Mouse (Mus musculus): ENCODE measurements around the gene Tent4a.
A peak's percentile ranks its signal among the peaks of the same experiment; 100 is the strongest.
"Not testable (repeated sequence)": the region's sequence is repeated elsewhere in the genome, so short reads cannot be mapped to it uniquely, and the experiment has no call there.

Tent4a gene

DNA sequence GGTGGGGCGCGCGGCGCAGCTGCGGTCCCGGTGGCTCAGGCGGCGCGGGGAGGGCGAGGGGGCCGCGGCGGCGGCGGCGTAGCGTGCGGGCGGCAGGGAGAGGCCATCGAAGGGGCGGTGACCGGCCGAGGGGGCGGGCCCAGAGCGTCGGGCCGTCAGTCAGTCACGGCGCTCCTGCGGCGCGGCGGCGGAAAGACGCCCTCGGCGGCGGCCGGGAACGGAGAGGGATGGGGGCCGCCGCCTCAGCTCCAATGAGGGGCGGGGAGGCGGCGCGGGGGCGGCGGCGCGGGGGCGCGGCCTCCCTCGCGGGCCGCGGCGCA is at the start of gene Tent4a:
Tent4a (minus strand) TSS at position 284 of the 320 bp plus-strand sequence.
- no peak for DNase-seq (ENCODE audit: low read depth, low spot score)

DNA sequence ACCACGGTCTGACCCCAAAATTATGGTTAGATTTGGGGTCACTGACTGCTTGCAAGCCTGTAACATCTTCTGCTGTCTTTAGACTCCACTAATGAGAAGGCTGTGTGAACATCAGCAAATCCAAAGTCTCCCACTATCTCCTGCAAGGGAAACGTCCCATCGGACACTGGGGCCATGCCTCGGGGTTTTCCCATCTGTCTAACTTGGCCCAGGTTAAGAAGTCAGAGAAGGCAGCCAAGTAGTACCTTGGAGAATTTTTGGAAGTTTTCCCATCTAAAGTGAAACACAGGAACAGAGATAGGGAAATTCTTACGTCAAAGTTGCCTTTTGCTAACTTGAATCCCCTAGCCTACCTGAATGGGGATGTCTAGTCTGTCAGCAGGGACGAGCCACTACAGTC is 49.2 kb upstream of the Tent4a start:
- DNase-seq (ENCODE audit: low read depth, low spot score), result no peak

DNA sequence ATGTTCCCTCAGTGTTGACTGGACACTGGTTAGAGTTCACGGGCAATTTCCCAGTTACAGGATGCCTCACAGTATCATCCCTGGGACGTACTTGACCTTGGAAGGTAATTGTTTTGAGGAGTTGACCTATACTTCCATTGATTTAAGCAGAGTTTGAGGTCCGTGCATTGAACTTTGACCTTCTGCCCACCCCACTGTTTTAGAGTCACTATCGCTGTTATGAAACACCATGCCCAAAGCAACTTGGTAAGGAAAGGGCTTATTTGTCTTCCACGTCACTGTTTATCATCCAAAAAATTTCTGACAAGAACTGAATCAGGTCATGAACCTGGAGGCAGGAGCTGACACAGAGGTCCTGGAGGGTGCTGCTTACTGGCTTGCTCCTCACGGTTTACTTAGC is 48.0 kb upstream of the Tent4a start:
- no peak for DNase-seq (ENCODE audit: low read depth, low spot score)

DNA sequence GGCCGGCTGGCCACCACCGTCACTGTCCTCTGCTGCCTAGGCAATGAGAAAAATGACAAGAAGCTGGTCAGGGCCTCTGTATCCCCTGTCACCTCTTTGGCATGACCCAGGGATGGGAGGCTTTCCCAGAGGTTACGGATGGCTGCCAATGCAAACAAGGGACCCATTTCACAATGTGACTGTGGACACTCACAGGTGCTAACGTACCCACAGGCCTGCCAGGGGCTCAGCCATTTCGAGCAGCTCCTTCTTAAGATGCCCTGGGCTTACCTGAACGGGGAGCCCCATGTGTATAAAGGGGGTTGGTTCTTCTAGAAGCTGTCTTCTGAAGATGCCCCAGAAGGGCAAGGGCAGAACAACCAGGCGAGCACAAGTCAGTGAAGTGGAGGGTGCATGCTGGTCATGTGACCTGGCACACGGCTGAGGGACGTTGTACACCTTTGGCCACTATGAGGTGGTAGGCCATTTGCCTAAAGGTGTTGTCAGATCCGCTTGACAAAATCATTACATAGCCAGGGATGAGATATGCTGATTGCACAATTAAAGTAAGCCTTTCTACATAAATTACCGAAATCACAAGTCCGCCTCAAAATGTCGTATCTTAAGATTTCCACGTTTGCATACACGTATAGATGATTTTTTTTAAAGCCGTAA is 42.9 kb upstream of the Tent4a start:
- DNase-seq (ENCODE audit: low read depth, low spot score), result no peak

DNA sequence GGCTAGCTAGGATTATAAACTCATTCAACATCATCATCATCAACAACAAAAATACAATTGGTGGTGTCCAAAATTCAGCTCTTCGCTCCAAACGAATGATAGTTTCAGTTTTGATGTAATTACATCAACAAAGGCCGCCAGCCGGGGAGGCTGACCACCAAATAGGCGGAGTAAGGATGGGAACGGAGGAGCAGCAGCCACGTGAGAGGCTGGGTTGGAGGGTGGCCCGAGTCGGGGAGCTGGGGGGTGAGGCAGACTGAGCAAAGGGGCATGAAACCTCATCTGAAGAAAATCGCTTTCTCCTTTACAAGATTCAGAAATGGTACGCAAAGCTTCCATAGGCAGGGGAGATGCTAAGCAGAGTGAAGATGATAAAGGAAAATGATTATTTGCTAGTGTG is 42.3 kb upstream of the Tent4a start:
- no peak for DNase-seq (ENCODE audit: low read depth, low spot score)

DNA sequence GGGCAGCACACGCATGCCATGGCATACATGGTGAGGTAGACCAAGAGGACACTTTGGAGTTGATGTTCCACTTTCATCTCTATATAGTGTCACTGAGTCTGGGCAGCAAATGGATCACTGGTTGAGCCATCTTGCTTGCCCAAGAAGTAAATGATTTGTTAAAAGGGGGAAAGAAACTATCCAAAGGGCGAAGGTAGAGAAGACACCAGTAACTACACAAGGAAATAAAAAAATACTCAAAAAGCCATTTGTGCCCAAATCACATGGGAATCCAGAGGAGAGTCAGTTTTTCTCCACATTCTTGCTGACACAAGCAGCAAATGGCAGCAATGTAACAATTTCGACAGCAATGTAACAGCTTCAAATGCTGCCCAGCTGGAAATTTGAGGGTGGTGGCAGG is 38.2 kb upstream of the Tent4a start:
- DNase-seq (ENCODE audit: low read depth, low spot score), result no peak

DNA sequence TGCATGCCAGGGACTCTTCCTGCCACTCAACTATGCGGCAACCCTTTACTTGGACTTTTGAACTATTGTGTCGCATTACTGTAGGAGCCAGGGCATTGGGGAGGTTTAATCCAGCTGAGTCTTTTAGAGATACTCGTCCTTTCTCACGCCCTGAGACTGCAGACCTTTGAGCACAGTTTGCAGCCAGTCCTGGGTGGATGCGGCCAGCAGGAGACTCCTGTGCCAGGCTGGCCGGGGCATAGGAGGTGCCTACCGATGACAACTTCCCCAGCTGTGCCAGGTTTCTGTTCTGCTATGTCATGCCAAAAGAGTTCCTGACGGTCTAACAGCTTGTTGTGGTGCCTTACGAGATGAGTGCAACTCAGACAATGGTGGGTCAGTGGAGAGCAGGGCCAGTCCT is 34.8 kb upstream of the Tent4a start:
- DNase-seq (ENCODE audit: low read depth, low spot score), result no peak

DNA sequence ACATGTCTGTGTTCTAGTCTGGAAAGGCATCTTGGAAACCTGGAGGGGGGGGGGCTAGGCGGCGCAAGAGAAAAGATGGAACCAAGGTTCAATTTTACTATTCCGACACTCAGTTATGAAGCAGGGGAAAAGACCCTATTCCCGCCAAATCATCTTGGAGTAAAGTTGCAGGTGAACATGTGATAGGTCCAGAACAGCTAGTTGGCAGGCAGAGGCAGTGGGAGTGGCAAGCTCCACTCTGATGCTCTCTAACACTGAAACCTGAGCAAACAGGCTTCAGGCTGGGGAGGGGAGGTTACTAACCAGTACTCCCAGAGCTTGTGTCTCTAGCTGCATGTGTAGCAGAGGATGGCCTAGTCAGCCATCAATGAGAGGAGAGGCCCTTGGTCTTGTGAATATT is 31.0 kb upstream of the Tent4a start:
- DNase-seq (ENCODE audit: low read depth, low spot score), result not testable (repeated sequence)

DNA sequence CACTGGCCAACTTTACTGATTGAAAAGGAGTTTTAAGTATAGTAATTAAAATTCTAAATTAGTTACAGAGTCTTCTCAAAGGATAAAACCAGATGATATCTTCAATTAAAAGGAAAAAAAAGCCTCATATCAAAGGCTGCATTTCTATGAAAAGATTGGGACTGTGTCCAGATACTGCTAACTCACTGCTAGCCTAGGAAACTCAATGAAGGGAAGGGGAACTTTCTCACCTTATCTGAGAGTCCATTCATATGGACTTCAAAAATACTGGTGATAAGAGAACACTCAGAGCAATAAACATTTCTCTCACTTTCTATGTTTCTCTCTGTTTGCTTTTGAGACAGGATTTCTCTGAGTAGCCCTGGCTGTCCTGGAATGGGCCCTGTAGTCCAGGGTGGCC is 30.2 kb upstream of the Tent4a start:
- DNase-seq (ENCODE audit: low read depth, low spot score), result no peak

DNA sequence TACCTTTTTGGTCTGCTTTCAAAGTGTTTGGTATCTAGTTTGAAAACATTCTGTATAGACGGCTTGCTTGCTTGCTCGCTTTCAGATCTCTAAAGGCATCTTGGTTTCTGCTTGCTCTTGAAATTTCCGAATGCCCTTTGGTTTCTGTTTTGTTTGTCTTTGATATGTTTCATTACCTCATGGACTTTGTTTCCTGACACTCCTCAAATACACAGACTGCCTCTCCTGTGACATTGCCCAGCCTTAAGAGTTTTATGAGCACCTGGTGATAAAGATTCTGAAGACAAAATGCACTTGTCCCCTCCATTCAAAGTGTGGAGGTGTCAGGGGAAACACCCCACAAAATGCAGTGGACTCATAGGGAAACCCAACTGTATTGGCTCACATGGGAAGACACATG is 29.5 kb upstream of the Tent4a start:
- DNase-seq (ENCODE audit: low read depth, low spot score), result no peak

DNA sequence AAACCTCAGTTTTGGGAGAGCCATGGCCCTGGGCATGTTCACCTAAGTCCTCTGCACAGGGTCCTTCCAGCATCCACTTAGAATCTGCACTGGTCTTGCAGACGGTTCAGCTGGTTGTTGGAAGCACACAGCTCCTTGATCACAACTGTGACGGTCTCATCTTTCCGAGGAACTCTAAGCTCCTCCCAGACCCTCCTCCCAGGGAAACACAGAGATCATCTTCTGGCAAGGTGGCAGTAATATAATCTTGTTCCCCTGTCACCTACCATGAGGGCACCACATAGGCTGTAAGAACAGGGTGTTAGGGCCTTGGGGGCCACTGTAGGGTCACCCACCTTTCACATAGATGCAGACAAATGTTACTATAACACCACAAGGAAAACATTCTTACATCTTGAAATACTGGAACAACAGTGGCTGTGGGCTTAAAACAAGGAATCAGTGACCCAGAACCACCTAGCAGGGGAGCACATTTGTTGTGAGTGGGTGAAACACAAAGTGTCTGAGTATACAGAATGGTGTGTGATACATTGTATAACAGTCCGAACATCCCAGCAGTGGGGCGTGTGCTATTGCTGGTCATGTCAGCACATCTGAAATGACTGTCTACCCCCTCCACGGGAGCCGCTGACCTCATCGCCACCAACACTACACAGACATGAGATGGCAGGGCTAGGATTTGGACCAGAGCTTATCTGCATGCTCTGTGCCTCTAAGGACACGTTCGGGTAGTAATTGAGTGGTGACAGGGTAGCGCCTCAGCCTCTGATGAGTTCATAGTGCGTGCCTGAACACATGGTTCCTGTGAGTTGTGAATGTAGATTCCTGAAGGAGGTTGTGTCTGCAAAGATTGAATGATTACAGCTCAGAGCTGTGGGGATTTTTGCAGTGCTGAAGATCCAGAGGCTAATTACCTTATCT is 28.5 kb upstream of the Tent4a start:
- no peak for DNase-seq (ENCODE audit: low read depth, low spot score)

DNA sequence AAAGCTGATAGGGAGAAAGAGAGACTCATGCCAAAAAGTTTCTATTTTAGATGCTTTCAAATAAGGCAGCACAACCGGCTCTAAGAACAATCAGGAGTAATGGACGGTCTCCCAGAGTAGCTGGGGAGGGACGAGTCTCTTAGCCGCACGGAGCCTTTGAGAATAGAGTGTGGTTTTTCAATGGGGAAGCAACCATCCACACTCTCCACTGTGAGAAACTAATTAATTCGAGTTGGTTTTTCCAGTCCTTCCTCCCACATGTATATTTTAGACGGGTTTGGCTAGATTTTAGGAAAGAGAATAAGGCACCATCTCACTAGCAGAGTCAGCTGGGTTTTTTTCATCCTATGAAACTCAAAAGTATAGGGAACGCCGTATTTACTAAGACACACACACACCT is 27.6 kb upstream of the Tent4a start:
- no peak for DNase-seq (ENCODE audit: low read depth, low spot score)

DNA sequence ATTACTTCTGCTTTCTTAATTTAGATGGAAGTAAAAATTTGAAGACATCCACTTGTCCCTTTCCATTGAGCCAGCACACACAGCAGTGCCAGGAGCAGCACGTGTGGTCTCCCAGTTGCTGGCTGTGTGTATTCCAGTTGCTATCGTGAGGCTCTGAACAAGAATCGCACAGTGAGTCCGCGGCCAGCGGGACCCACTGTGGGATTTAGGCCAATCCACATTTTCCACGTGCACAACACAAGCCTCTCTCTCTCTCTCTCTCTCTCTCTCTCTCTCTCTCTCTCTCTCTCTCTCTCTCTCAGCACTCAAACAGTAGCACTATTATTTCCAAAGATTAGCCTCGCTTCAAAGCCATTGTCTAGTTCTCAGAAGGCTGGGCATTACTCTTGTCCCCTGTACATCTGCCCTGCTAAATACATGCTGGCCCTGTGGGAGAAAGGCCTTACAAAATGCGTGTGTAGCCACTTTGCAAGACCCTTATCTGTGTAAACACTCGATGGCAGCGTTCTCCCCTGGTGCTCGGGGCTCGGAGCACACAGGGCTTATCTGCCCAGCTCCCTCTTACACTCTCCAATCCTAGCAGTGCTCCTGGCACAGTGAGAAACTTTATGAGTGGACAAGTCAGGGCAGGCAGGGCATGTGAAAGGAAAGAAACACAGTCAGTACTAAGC is 25.0 kb upstream of the Tent4a start:
- no peak for DNase-seq (ENCODE audit: low read depth, low spot score)

DNA sequence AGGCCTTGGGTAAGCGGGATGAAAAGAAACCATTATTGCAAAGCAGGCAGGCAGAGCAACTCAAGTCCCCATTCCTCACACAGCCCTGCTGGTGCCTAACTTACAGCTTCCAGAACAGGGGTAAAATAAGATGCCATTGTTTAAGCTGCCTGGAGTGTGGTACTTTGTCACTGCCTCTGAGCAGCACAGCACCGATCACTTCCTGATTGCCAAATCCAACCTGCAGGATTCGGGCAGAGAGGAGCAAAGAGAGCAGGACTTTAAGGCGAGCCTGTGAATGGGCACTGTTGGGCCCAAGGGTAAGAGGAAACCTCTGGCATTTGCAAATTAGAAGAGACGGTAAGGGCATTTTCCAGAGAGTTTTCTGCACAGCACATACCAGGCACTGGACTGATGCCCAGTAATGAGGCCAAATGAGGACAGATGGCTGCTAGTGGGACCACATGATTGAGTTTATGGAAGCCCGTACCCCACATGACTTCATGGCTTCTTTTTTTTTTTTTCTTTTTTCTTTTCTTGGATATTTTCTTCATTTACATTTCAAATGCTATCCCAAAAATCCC is 23.8 kb upstream of the Tent4a start:
- DNase-seq (ENCODE audit: low read depth, low spot score), result no peak

DNA sequence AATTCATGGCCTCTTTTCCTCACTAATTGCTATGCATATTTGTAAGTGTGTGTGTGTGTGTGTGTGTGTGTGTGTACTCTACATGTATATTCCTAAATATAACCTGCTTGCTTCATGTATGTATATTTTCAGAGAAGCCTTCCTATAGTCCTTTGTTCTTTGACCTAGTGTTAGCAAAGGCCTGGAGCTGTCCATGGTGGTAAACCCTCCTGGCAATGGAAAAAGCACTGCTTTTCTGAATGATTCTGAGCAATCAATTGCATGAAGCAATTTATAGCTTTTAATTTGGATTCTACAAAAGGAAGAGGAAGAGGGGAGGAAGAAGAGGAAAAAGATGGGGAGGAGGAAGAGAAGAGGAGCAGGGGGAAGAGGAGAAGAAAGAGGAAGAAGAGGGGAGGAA is 22.3 kb upstream of the Tent4a start:
- DNase-seq (ENCODE audit: low read depth, low spot score), result no peak

DNA sequence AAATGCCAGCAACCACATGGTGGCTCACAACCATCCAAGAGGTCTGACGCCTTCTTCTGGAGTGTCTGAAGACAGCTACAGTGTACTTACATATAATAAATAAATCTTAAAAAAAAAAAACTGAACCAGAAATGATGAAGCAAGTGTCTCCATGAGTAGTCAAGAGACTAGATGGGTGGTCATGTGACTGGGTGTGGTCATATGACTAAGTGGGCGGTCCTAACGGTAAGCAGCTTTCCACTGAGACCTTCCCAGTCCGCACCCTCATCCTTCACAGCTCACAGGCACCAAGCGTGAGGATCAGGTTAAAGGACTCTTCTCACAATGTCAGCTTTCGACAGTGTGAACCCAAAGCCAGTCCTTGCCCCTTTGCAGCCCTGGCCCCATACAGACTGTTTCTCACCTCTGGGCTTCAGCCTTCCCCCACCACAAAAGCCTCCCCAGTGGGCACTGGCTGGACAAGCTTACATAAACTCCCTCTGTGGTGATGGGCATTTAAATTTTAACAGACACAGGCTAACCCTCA is 21.6 kb upstream of the Tent4a start:
- peak; percentile 45 for DNase-seq (ENCODE audit: low read depth, low spot score)

DNA sequence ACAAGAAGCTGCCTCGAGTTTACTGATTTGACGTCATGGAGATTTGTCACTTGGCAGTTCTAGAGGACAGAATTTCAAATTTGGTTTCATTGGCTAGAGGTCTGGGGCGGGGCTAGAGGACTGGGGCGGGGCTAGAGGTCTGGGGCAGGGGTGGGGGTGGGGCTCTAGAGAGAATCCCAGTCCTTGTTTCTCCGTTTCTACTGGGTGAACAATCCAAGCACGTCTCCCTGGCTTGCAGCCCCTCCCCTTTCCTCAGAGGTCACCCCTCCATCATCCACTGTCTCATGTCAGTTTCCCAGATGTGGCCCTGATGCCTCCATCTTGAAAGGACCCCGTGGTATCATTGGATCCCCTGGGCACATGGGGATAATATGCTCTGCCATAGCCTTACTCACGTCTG is 20.6 kb upstream of the Tent4a start:
- DNase-seq (ENCODE audit: low read depth, low spot score), result peak; percentile 59

DNA sequence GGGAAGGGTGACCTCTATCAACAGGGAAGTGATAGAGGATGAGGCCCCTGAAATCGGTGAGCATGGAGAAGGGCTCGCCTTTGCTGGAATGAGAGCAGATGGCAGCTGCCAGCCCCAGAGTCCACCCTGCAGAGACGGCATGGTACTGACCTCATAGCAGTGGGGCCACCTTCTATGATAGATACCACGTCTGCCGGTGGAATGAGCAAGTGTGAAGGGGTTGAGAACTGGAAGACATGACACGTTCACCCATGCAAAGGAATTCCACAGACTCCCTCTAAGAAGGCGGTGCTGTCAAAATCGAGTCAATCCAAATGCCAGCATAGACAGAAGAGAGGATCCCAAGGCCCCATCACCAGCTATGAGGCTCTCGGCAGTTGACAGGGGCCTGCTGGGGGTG is 19.8 kb upstream of the Tent4a start:
- DNase-seq (ENCODE audit: low read depth, low spot score), result no peak

DNA sequence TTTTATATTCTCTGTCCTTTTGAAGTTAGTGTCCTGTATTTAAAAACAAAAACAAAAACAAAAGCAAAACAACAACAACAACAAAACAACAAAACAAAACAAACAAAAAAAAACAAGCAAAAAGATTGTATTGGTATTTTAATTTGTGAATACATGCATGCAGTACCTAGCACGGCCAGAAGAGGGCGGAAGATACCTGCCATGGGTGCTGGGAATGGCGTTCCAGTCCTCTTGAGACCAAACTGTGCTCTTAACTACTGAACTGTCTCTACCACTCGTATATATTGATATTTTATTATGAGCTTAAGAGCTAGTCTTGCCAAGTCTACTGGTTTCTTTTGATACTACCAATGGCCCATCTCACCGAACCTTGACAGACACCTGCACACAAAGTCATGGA is 18.6 kb upstream of the Tent4a start:
- DNase-seq (ENCODE audit: low read depth, low spot score), result no peak

DNA sequence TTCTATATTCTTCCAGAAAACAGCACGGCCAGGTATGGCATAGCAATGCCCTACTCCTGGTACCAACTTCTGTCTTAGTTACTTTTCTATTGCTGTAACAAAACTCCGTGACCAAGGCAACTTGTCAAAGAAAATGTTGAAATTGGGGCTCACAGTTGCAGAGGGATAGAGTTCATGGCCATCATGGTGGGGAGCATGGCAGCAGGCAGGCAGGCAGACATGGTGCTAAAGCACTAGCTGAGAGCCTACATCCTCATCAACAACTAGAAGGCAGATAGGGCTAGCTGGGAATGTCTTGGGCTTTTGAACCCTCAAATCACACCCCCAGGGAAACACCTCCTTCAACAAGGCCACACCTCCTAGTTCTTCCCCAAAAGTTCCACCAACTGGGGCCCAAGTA is 16.4 kb upstream of the Tent4a start:
- DNase-seq (ENCODE audit: low read depth, low spot score), result no peak

DNA sequence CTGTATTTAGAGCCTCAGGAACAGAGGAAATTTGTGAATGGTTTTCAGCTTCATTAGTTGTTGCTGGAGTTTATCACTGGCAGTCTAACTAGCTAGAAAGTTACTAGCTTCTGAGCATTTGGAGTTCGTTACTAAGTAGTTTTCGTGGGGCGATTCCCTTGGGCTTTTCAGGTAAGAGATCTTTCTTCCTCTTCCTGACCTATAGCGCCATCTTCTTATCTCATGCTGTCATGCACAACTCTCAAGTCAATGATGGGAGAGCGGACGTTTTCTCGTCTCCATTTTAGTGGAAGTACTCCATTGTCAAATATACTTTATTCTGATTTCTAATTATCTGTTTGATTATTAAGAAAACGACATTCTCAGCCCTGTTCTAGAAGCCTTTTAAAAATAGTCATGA is 15.6 kb upstream of the Tent4a start:
- no peak for DNase-seq (ENCODE audit: low read depth, low spot score)

DNA sequence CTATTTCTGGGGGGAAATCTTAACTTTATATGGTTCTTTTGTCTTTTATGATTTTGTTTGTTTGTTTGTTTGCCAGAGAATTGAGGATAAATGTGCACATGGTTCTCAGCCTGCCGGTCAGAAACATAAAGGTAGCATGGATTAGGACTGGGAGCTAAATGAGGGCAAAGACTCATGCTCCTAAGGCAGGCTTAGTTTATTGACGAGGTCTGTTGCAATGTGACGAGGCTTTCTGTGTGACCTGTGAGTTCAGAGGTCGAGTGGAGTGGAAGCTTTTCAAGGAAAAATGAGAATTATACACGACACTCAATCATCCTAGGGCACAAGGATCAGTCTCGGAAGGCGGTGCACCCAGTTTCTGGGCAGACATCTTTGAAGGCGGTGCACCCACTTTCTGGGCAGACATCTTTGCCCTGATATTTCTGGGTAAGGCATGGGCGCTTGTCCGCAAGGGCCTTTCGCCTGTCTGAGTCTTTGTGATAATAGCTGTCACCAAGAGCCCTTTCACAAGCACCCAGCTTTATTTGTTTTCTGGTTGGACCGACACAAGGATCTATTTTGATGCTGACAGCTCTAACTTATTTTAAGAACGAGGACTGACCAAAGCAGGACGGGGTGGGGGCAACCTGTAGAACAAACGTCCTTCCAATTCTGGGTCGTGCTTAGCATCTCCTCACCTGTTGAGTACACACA is 13.2 kb upstream of the Tent4a start:
- no peak for DNase-seq (ENCODE audit: low read depth, low spot score)

Data from R1 (cell line).